Mouse (Mus musculus): ENCODE results near the gene Olfr212. TPM values are rescaled to one million over a fixed set of nuclear protein-coding genes. Genes with fewer than 3 reads are reported as not detected.

Gene Olfr212
- polyA plus RNA-seq (2015; fragmentation: Illumina TruSeq; extraction: RNeasy Lipid Tissue Mini Kit (QIAGEN cat#74804); ENCODE audit: low read depth, low replicate concordance) = not detected

DNA sequence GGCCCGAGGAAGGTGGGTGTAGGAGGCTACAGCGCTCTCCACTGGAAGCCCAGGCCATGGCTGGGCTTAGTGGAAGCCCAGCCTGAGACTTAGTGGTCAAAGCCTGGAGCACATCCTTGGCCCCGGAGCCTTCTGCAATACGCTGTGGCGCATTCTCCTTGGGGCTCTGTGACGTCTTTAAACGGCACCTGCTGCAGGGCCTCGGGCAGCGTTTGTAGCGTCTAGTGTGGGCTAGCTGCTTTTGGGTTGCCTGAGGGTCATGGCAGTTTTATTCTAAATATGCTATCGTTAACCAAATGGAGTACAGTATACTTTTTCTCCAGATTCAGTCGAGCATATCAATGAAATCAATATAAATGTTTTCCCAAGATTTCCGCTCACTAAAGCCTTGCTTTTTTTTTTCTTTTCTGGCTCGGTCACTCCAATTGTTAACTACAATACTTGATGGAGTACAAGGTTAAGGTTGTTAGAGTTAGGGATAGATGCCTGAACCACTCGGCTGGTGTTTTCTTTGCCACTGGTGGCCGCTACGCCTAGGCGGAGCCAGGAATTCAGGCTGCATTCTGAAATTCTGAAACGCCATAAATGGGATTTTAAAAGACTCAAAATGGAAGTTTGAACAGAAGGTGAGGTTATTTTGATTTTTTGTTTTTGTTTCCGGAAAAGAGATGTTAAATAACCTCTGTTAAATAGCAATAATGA, at the start of gene Olfr212:
Gene Olfr212 (plus strand): TSS at position 215 of the 702 bp plus-strand sequence.

DNA sequence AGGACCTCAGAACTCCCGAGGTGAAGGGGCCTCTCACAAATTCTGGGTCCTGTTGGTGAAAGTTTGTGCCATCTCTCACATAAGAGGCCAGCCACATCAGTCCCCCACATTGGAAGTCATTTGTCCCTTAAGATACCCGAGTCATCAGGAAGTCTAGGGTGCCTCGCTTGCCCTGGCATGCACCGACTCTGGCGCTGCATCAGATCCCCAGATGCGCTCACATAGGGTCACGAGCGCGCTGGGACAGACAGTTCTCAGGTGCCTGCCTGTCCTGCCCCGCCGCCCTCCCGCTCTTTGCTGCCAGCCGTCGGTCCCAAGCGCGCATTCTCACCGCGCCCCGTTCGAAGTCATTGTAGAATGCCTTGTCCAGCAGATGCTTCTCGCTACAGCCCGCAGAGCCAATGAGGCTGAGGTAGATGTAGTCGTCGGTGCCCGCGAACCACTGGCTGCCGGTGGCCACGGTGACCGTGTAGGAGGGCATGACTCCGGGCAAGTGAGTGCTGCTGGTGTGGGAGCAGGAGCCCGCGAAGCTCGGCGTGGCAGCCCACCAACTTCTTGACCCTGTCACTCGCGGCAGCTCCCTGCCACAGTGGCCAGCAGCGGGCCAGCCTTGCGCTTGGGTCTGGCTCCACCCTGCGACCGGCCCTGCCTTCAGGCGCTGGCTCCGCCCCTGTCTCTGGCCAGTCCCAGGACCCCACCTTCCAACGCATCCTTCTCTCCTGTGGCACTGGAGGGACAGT, 45.6 kb upstream of the Olfr212 start, which contains the start of gene Alox5:
Gene Alox5 (minus strand): TSS at position 635 of the 740 bp plus-strand sequence.

DNA sequence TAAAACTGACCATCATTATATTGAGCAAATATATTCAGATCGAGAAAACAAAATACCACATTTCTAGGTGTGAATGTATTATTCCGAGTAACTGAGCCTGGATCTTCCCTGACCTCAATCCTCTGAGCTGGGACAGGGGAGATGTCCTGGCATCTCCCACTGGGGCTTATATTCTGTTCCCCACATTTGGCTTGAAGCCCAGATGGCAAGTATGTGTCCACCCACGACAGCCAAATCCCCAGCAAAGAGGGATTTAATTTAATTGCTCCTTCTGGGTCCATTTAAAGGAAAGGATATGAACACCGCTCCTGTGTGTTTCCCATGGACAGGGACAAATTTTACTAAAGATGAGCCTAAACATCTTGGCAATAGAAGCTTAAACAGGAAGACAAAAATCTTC, 17.5 kb upstream of the Olfr212 start, which contains the start of gene Olfr211:
Gene Olfr211 (plus strand): TSS at position 301 of the 400 bp plus-strand sequence.

DNA sequence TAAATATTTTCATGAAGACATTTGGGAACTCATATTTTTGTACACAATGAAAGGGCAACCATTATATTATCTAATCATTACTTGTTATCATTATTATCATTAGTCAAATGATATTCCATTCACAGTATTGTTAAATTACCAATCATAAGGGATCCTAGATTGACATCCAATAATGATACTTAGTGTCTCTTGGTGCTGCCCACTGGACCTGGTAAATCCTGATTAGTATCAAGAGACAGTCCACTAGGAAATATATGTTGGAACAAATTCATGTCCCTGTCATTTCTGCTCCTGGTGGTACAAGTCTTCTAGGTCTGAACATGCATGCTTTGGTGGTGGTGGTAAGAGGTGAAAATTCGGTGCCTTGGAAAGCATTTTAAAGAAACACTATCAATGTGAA, 31.8 kb downstream of the Olfr212 start, which contains the start of gene Olfr213:
Gene Olfr213 (plus strand): TSS at position 301 of the 400 bp plus-strand sequence.

DNA sequence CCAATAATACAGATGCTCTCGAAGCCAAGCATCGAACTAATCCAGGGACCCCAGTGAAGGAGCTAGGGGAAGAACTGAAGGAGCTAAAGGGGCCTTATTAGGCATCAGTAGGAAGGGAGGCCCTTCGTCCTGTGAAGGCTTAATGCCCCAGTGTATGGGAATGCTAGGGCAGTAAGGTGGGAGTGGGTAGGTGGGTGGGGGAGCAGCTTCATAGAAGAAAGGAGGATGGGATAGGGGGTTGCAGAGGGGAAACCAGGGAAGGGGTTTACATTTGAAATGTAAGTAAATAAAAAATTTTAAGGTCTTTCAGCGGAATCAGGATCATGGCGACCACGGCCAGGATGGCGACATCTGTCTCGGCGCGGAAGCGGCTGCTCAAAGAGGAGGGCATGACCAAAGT, 44.5 kb downstream of the Olfr212 start, which contains the start of gene Gm5580:
Gene Gm5580 (plus strand): TSS at position 301 of the 400 bp plus-strand sequence.

DNA sequence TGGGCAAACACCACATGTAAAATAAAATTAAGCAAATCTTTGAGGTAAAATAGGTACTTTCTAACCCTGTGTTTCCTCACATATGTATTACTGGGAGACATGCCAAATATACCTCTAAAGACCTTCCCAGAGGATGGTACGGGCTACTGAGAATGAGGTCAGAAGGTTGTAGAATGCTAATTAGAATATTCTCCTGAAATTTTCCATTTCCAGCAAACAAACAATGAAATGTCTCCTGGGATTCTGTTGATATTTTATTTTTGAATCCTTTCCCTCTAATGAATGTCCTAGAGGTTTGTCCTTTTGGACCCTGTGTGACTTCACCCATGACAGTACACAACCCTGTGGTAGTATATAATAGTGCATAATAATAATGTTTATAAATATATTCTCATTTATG, 47.6 kb downstream of the Olfr212 start, which contains the start of gene Olfr214:
Gene Olfr214 (plus strand): TSS at position 301 of the 400 bp plus-strand sequence.

Other genes with a start within 250 kb of the Olfr212 start
- 6.3 TPM for gene Zfand4, start 242.3 kb upstream of the Olfr212 start, polyA plus RNA-seq (2015; fragmentation: Illumina TruSeq; extraction: RNeasy Lipid Tissue Mini Kit (QIAGEN cat#74804); ENCODE audit: low read depth, low replicate concordance)
- 54.7 TPM for gene March8, start 168.5 kb upstream of the Olfr212 start, polyA plus RNA-seq (2015; fragmentation: Illumina TruSeq; extraction: RNeasy Lipid Tissue Mini Kit (QIAGEN cat#74804); ENCODE audit: low read depth, low replicate concordance)
- gene Alox5, start 45.3 kb upstream of the Olfr212 start, polyA plus RNA-seq (2015; fragmentation: Illumina TruSeq; extraction: RNeasy Lipid Tissue Mini Kit (QIAGEN cat#74804); ENCODE audit: low read depth, low replicate concordance) = 1.4 TPM
- not detected for gene Olfr211, start 17.4 kb upstream of the Olfr212 start, polyA plus RNA-seq (2015; fragmentation: Illumina TruSeq; extraction: RNeasy Lipid Tissue Mini Kit (QIAGEN cat#74804); ENCODE audit: low read depth, low replicate concordance)
- not detected for gene Olfr213, start 31.9 kb downstream of the Olfr212 start, polyA plus RNA-seq (2015; fragmentation: Illumina TruSeq; extraction: RNeasy Lipid Tissue Mini Kit (QIAGEN cat#74804); ENCODE audit: low read depth, low replicate concordance)
- not detected for gene Gm5580, start 44.6 kb downstream of the Olfr212 start, polyA plus RNA-seq (2015; fragmentation: Illumina TruSeq; extraction: RNeasy Lipid Tissue Mini Kit (QIAGEN cat#74804); ENCODE audit: low read depth, low replicate concordance)
- gene Olfr214, start 47.7 kb downstream of the Olfr212 start, polyA plus RNA-seq (2015; fragmentation: Illumina TruSeq; extraction: RNeasy Lipid Tissue Mini Kit (QIAGEN cat#74804); ENCODE audit: low read depth, low replicate concordance) = not detected
- gene Olfr215, start 77.7 kb downstream of the Olfr212 start, polyA plus RNA-seq (2015; fragmentation: Illumina TruSeq; extraction: RNeasy Lipid Tissue Mini Kit (QIAGEN cat#74804); ENCODE audit: low read depth, low replicate concordance) = not detected
- 28.3 TPM for gene Zfp422, start 122.5 kb downstream of the Olfr212 start, polyA plus RNA-seq (2015; fragmentation: Illumina TruSeq; extraction: RNeasy Lipid Tissue Mini Kit (QIAGEN cat#74804); ENCODE audit: low read depth, low replicate concordance)
- 4.2 TPM for gene Depp1, start 144.1 kb downstream of the Olfr212 start, polyA plus RNA-seq (2015; fragmentation: Illumina TruSeq; extraction: RNeasy Lipid Tissue Mini Kit (QIAGEN cat#74804); ENCODE audit: low read depth, low replicate concordance)
- 7.2 TPM for gene Rassf4, start 167.4 kb downstream of the Olfr212 start, polyA plus RNA-seq (2015; fragmentation: Illumina TruSeq; extraction: RNeasy Lipid Tissue Mini Kit (QIAGEN cat#74804); ENCODE audit: low read depth, low replicate concordance)
- 0.88 TPM for gene Tmem72, start 210.4 kb downstream of the Olfr212 start, polyA plus RNA-seq (2015; fragmentation: Illumina TruSeq; extraction: RNeasy Lipid Tissue Mini Kit (QIAGEN cat#74804); ENCODE audit: low read depth, low replicate concordance)